Mouse (Mus musculus): ENCODE data around the gene Tmem51.

Tmem51 gene

GRCm38 (mm10) chr4:142084131-142084899, at the start of gene Tmem51:
Tmem51 (minus strand) TSS chr4:142084304.
- DNase-seq (ENCODE audit: low spot score) = no peak

- no peak for DNase-seq (ENCODE audit: low spot score)
These were observed 46.1 kb upstream of the Tmem51 start for GRCm38 (mm10) chr4:142130162-142130561.

GRCm38 (mm10) chr4:142127275-142127788, 43.2 kb upstream of the Tmem51 start:
- DNase-seq (ENCODE audit: low spot score) = no peak

GRCm38 (mm10) chr4:142126641-142127274, 42.7 kb upstream of the Tmem51 start:
- no peak for DNase-seq (ENCODE audit: low spot score)

- DNase-seq (ENCODE audit: low spot score) = no peak
These were observed 37.1 kb upstream of the Tmem51 start for GRCm38 (mm10) chr4:142121164-142121563.

GRCm38 (mm10) chr4:142118522-142118921, 34.4 kb upstream of the Tmem51 start:
- no peak for DNase-seq (ENCODE audit: low spot score)

GRCm38 (mm10) chr4:142117993-142118392, 33.9 kb upstream of the Tmem51 start:
- DNase-seq (ENCODE audit: low spot score) = no peak

GRCm38 (mm10) chr4:142113306-142113705, 29.2 kb upstream of the Tmem51 start:
- no peak for DNase-seq (ENCODE audit: low spot score)

GRCm38 (mm10) chr4:142103081-142103671, 19.1 kb upstream of the Tmem51 start:
- no peak for DNase-seq (ENCODE audit: low spot score)

GRCm38 (mm10) chr4:142098303-142098702, 14.2 kb upstream of the Tmem51 start:
- DNase-seq (ENCODE audit: low spot score) = peak; percentile 55

- no peak for DNase-seq (ENCODE audit: low spot score)
These were observed 13.8 kb upstream of the Tmem51 start for GRCm38 (mm10) chr4:142097871-142098270.

GRCm38 (mm10) chr4:142095513-142096241, 11.6 kb upstream of the Tmem51 start:
- DNase-seq (ENCODE audit: low spot score) = no peak

- DNase-seq (ENCODE audit: low spot score) = no peak
These were observed 10.3 kb upstream of the Tmem51 start for GRCm38 (mm10) chr4:142094386-142094785.

- no peak for DNase-seq (ENCODE audit: low spot score)
These were observed 7.0 kb upstream of the Tmem51 start for GRCm38 (mm10) chr4:142091100-142091499.

- no peak for DNase-seq (ENCODE audit: low spot score)
These were observed 5.9 kb upstream of the Tmem51 start for GRCm38 (mm10) chr4:142089966-142090365.

- DNase-seq (ENCODE audit: low spot score) = no peak
These were observed 4.7 kb upstream of the Tmem51 start for GRCm38 (mm10) chr4:142088836-142089235.

- no peak for DNase-seq (ENCODE audit: low spot score)
These were observed 4.3 kb upstream of the Tmem51 start for GRCm38 (mm10) chr4:142088409-142088808.

- no peak for DNase-seq (ENCODE audit: low spot score)
These were observed 946 bp upstream of the Tmem51 start for GRCm38 (mm10) chr4:142084936-142085563.

GRCm38 (mm10) chr4:142083762-142084130, 358 bp downstream of the Tmem51 start:
- no peak for DNase-seq (ENCODE audit: low spot score)

GRCm38 (mm10) chr4:142083193-142083592, 911 bp downstream of the Tmem51 start:
- no peak for DNase-seq (ENCODE audit: low spot score)

- DNase-seq (ENCODE audit: low spot score) = no peak
These were observed 1.4 kb downstream of the Tmem51 start for GRCm38 (mm10) chr4:142082703-142083102.
